Mouse (Mus musculus) skeletal muscle tissue, postnatal 0 days (tissue): Measurements from ENCODE around the gene Mpp3. TPM values are rescaled to one million over a fixed set of nuclear protein-coding genes. Genes with fewer than 3 reads are reported as not detected.

ENCODE experiments used
- polyA plus RNA-seq: library from polyadenylated mRNA; unstranded; fragments of >200 nt; fragmentation: Nextera tagmentation; extraction: Ambion mirVana; gene quantifications from 2 replicates; pipeline ENCODE4 v1.2.1, GENCODE M21; 2015

Mpp3 gene
- polyA plus RNA-seq = 19.7 and 22.6 TPM in 2 replicates

GRCm38 (mm10) chr11:102028087-102028816, at the start of gene Mpp3:
Gene Mpp3, minus strand, starts transcription at chr11:102028461.

DNA sequence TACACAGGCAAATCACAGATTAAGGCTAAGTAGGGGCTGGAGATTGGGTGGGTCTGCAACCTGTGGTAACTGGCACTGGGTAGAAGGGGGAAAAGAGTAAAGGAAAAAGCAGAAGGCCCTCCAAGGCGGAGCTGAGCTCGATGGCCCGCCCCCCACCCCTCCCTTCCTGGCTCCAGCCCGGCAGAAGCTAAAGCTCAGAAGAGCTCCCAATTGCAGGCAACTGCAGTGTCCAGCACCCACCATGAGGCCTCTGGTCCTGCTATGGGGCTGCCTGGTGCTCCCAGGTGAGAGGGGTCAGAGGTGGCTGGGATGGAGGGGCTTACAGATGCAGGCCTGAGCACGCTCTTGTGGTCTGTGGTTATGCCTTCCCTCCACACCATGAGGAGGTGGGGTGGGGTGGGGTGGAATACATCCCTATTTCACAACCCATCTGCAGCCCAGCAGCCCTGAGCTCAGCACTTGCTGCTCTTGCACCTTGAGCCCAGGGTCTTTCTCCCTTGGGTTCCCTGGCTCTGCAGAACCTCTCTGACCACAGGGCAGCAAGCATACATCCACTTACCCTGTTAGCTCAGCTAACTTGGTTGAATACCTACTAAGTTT, 13.2 kb upstream of the Mpp3 start, which contains the start of gene Cd300lg:
Gene Cd300lg, plus strand, starts transcription at position 160 of the 600 bp plus-strand sequence.

DNA sequence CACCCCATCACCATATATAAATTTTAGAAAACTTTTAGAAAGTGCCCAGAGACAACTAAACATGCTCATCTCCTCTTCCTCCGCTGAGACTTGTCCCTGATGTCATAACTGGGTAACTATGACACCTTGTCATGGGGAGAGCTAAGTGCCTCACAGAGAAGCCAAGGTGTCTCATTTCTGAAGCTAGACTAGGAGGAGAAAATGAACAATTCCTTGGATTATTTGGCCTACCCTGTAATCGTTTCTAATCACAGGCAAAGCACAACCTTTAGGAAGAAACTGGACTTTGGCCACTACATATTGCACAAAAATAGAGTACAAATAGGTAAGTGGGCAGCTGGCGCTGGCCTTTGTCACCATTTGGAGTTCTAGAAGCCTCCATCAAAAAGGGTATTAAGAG, 41.3 kb downstream of the Mpp3 start, which contains the start of gene Dusp3:
Gene Dusp3, minus strand, starts transcription at position 101 of the 400 bp plus-strand sequence.

DNA sequence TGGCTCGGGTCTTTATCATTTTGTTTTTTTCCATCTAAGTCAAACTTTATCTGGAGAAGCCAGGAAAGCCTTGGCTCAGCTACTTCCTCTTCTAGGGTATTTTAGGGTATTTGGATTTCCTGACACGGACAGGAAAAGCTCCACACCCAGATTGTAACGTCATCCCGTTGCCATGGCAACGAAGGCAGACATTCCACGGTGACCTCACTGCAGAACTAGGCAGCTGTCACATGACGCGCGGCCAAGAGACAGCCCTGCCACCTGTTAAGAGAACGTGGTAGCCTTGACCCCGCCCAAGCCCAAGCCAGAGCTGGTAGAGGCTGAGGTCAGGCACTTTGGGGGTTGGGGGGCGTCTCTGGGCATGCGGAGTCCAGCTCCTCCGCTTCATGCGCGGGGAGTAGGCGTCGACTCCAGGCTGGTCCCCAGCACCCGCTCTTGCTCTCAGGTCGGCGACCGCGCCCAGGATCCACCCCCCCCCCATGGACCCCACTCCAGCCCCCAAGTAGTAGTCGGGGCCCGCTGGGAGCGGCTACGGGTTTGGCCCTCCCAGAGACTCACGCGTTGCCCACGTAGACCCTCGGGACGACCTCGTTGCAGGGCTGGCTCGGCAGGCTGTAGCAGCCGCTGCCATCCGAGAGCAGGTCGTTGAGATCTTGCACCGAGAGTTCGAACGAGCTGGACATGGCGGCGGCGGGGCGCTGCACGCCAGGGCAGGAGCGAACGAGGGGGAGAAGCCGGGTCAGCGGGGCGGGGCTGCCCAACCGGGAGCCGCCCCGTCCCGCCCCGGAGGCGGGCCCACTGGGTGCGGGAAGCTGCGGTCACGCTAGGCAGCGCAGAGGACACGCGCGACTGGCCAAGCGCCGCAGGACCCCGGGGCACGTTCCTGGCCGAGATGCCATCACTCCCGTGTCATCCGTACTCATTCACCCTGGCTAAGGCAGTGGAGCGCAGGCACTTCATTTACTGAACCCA, 43.9 kb downstream of the Mpp3 start, which contains the start of gene Cfap97d1:
Gene Cfap97d1, plus strand, starts transcription at position 226 of the 972 bp plus-strand sequence.

GRCm38 (mm10) chr11:101966965-101967614, 61.2 kb downstream of the Mpp3 start, which contains the start of gene Sost:
Gene Sost, minus strand, starts transcription at chr11:101967015.

Other genes with a start within 250 kb of the Mpp3 start
- gene Etv4, start 243.1 kb downstream of the Mpp3 start, polyA plus RNA-seq = 8.8 and 10.0 TPM in 2 replicates
- 8.4 and 9.2 TPM in 2 replicates for gene Meox1, start 134.1 kb downstream of the Mpp3 start, polyA plus RNA-seq
- 0.09 TPM in 1 of 2 replicates, not detected in the other for gene Sost, start 61.4 kb downstream of the Mpp3 start, polyA plus RNA-seq
- gene Cfap97d1, start 44.2 kb downstream of the Mpp3 start, polyA plus RNA-seq = not detected in 2 replicates
- gene Dusp3, start 41.4 kb downstream of the Mpp3 start, polyA plus RNA-seq = 88.1 and 96.2 TPM in 2 replicates
- gene Cd300lg, start 13.0 kb upstream of the Mpp3 start, polyA plus RNA-seq = 13.1 and 19.0 TPM in 2 replicates
- gene Mpp2, start 60.1 kb upstream of the Mpp3 start, polyA plus RNA-seq = 0.85 and 0.99 TPM in 2 replicates
- gene Ppy, start 72.9 kb upstream of the Mpp3 start, polyA plus RNA-seq = not detected in 2 replicates
- not detected in 2 replicates for gene Pyy, start 79.4 kb upstream of the Mpp3 start, polyA plus RNA-seq
- not detected in 2 replicates for gene Nags, start 117.1 kb upstream of the Mpp3 start, polyA plus RNA-seq
- gene Tmem101, start 127.9 kb upstream of the Mpp3 start, polyA plus RNA-seq = 17.9 and 19.3 TPM in 2 replicates
- gene Lsm12, start 156.8 kb upstream of the Mpp3 start, polyA plus RNA-seq = 91.9 and 96.3 TPM in 2 replicates
- 13.2 and 16.3 TPM in 2 replicates for gene G6pc3, start 161.2 kb upstream of the Mpp3 start, polyA plus RNA-seq
- gene Hdac5, start 201.7 kb upstream of the Mpp3 start, polyA plus RNA-seq = 51.9 and 58.9 TPM in 2 replicates
- gene BC030867, start 220.4 kb upstream of the Mpp3 start, polyA plus RNA-seq = 1.8 and 2.6 TPM in 2 replicates
- 1.6 and 2.5 TPM in 2 replicates for gene Asb16, start 240.3 kb upstream of the Mpp3 start, polyA plus RNA-seq